Mouse (Mus musculus): ENCODE results near the gene Zfp365.

Gene Zfp365

GRCm38 (mm10) chr10:67841596-67841995 is 70.9 kb downstream of the Zfp365 start:
- no peak for DNase-seq (ENCODE audit: low spot score)

- no peak for DNase-seq (ENCODE audit: low spot score)
Measured at GRCm38 (mm10) chr10:67840735-67841134, 71.7 kb downstream of the Zfp365 start.

GRCm38 (mm10) chr10:67839156-67839555 is 73.3 kb downstream of the Zfp365 start:
- no peak for DNase-seq (ENCODE audit: low spot score)

GRCm38 (mm10) chr10:67836426-67836825 is 76.0 kb downstream of the Zfp365 start:
- DNase-seq (ENCODE audit: low spot score) = no peak
